Mouse (Mus musculus): ENCODE results near the gene Cbx8. TPM values are rescaled to one million over a fixed set of nuclear protein-coding genes. Genes with fewer than 3 reads are reported as not detected.

Cbx8 gene
- polyA plus RNA-seq, 1 experiment = 6.4 TPM

DNA sequence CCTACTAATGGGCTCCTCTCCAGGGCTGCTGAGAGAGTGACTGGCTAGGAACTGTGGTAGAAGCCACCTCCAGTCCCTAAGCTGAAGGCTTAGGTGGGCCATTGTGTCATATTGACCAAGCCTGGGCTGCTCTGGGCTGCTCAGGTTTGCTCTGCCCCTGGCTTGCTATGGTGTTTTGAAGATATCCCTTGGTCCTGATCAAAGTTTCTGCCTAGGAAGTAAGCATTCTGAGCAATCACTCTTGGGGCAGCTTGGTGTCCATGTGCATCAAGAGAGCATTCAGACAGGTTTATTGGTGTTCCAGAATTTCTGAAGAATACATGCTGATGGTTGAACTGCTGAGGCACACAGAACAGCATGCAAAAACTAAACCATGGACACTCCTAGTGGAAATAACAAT, 10.7 kb upstream of the Cbx8 start:
- TF ChIP-seq MAX (IDR thresholded peaks at IDR 0.05) = no peak
- TF ChIP-seq FOSL1 (IDR thresholded peaks at IDR 0.05; ENCODE audit: insufficient read depth, low read length, poor library complexity, severe bottlenecking) = no peak
- TF ChIP-seq CTCF (IDR thresholded peaks at IDR 0.05; ENCODE audit: control insufficient read depth, insufficient read depth, insufficient read length) = no peak
- no peak for TF ChIP-seq MYOD1 (IDR thresholded peaks at IDR 0.05; ENCODE audit: control insufficient read depth, insufficient read length, low read depth)

GRCm38 (mm10) chr11:119050361-119050760, 9.6 kb upstream of the Cbx8 start:
- H3K79me2 ChIP-seq (ENCODE audit: control insufficient read depth, insufficient read depth) = no peaks in the 10 kb centered on the region
- no peaks in the 10 kb centered on the region for H3K79me3 ChIP-seq (ENCODE audit: low read depth)
- H3K4me3 ChIP-seq (ENCODE audit: insufficient read depth, poor library complexity, severe bottlenecking) = no peak overlapping the region
- TF ChIP-seq FOSL1 (IDR thresholded peaks at IDR 0.05; ENCODE audit: insufficient read depth, low read length, poor library complexity, severe bottlenecking) (no peak), USF1 (IDR thresholded peaks at IDR 0.05; ENCODE audit: low read depth) (no peak), MAX (IDR thresholded peaks at IDR 0.05) (no peak), MYOG (IDR thresholded peaks at IDR 0.05; ENCODE audit: control insufficient read depth, extremely low read depth, insufficient read length) (no peak), CEBPB (IDR thresholded peaks at IDR 0.05; ENCODE audit: low read depth) (no peak), CTCF (IDR thresholded peaks at IDR 0.05; ENCODE audit: control insufficient read depth, insufficient read depth, insufficient read length) (no peak), MYOD1 (IDR thresholded peaks at IDR 0.05; ENCODE audit: control insufficient read depth, insufficient read length, low read depth) (no peak)
- peaks cover 40% of the 10 kb centered on the region for H3K27me3 ChIP-seq (ENCODE audit: control insufficient read depth, insufficient read depth, insufficient read length)
- no peaks in the 10 kb centered on the region for H3K36me3 ChIP-seq (ENCODE audit: control insufficient read depth, insufficient read depth)
- no peak overlapping the region for H3ac ChIP-seq (ENCODE audit: control insufficient read depth, insufficient read length, low read depth)

More for the DNA sequence above, 10.7 kb upstream of the Cbx8 start:
- Histone ChIP-seq H3K79me2 (ENCODE audit: control insufficient read depth, insufficient read depth) (no peaks in the 10 kb centered on the region), H3K27me3 (ENCODE audit: control insufficient read depth, insufficient read depth, insufficient read length) (peaks cover 38% of the 10 kb centered on the region), H3ac (ENCODE audit: control insufficient read depth, insufficient read length, low read depth) (no peak overlapping the region), H3K36me3 (ENCODE audit: control insufficient read depth, insufficient read depth) (no peaks in the 10 kb centered on the region), H3K4me3 (ENCODE audit: insufficient read depth, poor library complexity, severe bottlenecking) (no peak overlapping the region), H3K79me3 (ENCODE audit: low read depth) (no peaks in the 10 kb centered on the region)

GRCm38 (mm10) chr11:119048133-119048510, 7.4 kb upstream of the Cbx8 start:
- Histone ChIP-seq H3K27me3 (ENCODE audit: control insufficient read depth, insufficient read depth, insufficient read length) (peaks cover 53% of the 10 kb centered on the region), H3ac (ENCODE audit: control insufficient read depth, insufficient read length, low read depth) (no peak overlapping the region), H3K79me2 (ENCODE audit: control insufficient read depth, insufficient read depth) (no peaks in the 10 kb centered on the region), H3K79me3 (ENCODE audit: low read depth) (no peaks in the 10 kb centered on the region), H3K4me3 (ENCODE audit: insufficient read depth, poor library complexity, severe bottlenecking) (no peak overlapping the region), H3K36me3 (ENCODE audit: control insufficient read depth, insufficient read depth) (no peaks in the 10 kb centered on the region)
- TF ChIP-seq FOSL1 (IDR thresholded peaks at IDR 0.05; ENCODE audit: insufficient read depth, low read length, poor library complexity, severe bottlenecking) (no peak), MYOD1 (IDR thresholded peaks at IDR 0.05; ENCODE audit: control insufficient read depth, insufficient read length, low read depth) (no peak), CEBPB (IDR thresholded peaks at IDR 0.05; ENCODE audit: low read depth) (no peak), CTCF (IDR thresholded peaks at IDR 0.05; ENCODE audit: control insufficient read depth, insufficient read depth, insufficient read length) (no peak), MYOG (IDR thresholded peaks at IDR 0.05; ENCODE audit: control insufficient read depth, extremely low read depth, insufficient read length) (no peak), USF1 (IDR thresholded peaks at IDR 0.05; ENCODE audit: low read depth) (no peak), MAX (IDR thresholded peaks at IDR 0.05) (no peak)

GRCm38 (mm10) chr11:119047261-119048132, 6.7 kb upstream of the Cbx8 start:
- H3ac ChIP-seq (ENCODE audit: control insufficient read depth, insufficient read length, low read depth) = no peak overlapping the region
- H3K27me3 ChIP-seq (ENCODE audit: control insufficient read depth, insufficient read depth, insufficient read length) = peaks cover 55% of the 10 kb centered on the region
- H3K79me2 ChIP-seq (ENCODE audit: control insufficient read depth, insufficient read depth) = no peaks in the 10 kb centered on the region
- no peaks in the 10 kb centered on the region for H3K36me3 ChIP-seq (ENCODE audit: control insufficient read depth, insufficient read depth)
- no peak overlapping the region for H3K4me3 ChIP-seq (ENCODE audit: insufficient read depth, poor library complexity, severe bottlenecking)
- no peak for TF ChIP-seq MYOD1 (IDR thresholded peaks at IDR 0.05; ENCODE audit: control insufficient read depth, insufficient read length, low read depth)
- no peak for TF ChIP-seq CTCF (IDR thresholded peaks at IDR 0.05; ENCODE audit: control insufficient read depth, insufficient read depth, insufficient read length)
- TF ChIP-seq USF1 (IDR thresholded peaks at IDR 0.05; ENCODE audit: low read depth) = no peak
- TF ChIP-seq FOSL1 (IDR thresholded peaks at IDR 0.05; ENCODE audit: insufficient read depth, low read length, poor library complexity, severe bottlenecking) = no peak
- no peak for TF ChIP-seq CEBPB (IDR thresholded peaks at IDR 0.05; ENCODE audit: low read depth)
- no peak for TF ChIP-seq MAX (IDR thresholded peaks at IDR 0.05)
- no peak for TF ChIP-seq MYOG (IDR thresholded peaks at IDR 0.05; ENCODE audit: control insufficient read depth, extremely low read depth, insufficient read length)
- no peaks in the 10 kb centered on the region for H3K79me3 ChIP-seq (ENCODE audit: low read depth)

- H3K36me3 ChIP-seq (ENCODE audit: control insufficient read depth, insufficient read depth) = no peaks in the 10 kb centered on the region
- H3K79me3 ChIP-seq (ENCODE audit: low read depth) = no peaks in the 10 kb centered on the region
- no peaks in the 10 kb centered on the region for H3K79me2 ChIP-seq (ENCODE audit: control insufficient read depth, insufficient read depth)
- no peak overlapping the region for H3K4me3 ChIP-seq (ENCODE audit: insufficient read depth, poor library complexity, severe bottlenecking)
- H3ac ChIP-seq (ENCODE audit: control insufficient read depth, insufficient read length, low read depth) = no peak overlapping the region
- TF ChIP-seq CEBPB (IDR thresholded peaks at IDR 0.05; ENCODE audit: low read depth) (peak; percentile 35), MYOD1 (IDR thresholded peaks at IDR 0.05; ENCODE audit: control insufficient read depth, insufficient read length, low read depth) (no peak)
- peaks cover 58% of the 10 kb centered on the region for H3K27me3 ChIP-seq (ENCODE audit: control insufficient read depth, insufficient read depth, insufficient read length)
Observed at GRCm38 (mm10) chr11:119046601-119047245, 6.0 kb upstream of the Cbx8 start.
